Mouse (Mus musculus) bone marrow macrophage, adult 2 months (primary cell): ENCODE data around the gene Pf4.

Experiments used
- CTCF ChIP-seq: IDR thresholded peaks from 2 replicates; pipeline ENCODE4 v1.5.1; 2012; ENCODE audit warnings: low read depth, mild to moderate bottlenecking, low read length, moderate library complexity
- POLR2A ChIP-seq: IDR thresholded peaks from 2 replicates; pipeline ENCODE4 v1.6.1; 2012; ENCODE audit warnings: mild to moderate bottlenecking, low read depth, low read length, borderline replicate concordance

DNA sequence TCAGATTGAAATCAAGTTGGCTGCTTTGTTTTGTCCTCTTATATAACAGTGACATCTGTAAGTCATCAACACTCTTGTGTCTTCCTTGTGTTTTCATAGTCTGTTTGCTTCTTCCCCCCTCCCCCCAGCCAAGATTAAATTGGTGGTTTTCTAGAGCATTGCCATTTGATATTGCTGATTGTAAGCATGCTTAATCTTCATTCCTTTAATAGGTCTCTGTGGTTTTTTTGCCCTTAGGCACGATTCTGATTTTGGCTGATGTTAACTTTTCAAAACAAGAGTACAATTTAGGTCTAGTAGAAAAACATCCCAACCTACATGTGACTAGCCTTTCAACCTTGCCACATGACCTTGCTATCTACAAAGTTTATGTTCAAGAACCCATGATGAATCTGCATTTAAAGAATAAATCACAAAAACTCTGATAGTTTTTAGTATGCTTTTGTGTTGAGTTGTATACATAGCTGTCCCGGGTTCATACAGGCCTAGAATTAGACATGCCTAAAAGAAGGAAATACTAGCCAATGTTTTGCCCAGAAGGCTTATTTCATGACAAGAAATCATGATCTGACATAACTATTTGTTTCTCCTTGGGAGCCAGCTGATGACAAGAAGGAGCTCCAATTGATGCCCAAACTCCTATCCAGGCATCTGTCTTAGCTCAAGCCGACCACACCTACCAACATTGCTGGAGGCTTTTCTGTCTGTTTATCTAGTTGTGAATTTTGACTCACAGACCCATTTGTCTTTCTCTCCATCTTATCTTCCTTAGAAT is 35.1 kb downstream of the Pf4 start:
- TF ChIP-seq CTCF (no peak), POLR2A (no peak)
